Mouse (Mus musculus): ENCODE measurements at regions not wholly inside any gene's neighbourhood (a gene's known extent, or its start where the extent isn't known, plus 50 kb on each side); places are given as distances from the start of the nearest gene placed in this dataset.
"Not testable (repeated sequence)": the region's sequence is repeated elsewhere in the genome, so short reads cannot be mapped to it uniquely, and the experiment has no call there.

DNA sequence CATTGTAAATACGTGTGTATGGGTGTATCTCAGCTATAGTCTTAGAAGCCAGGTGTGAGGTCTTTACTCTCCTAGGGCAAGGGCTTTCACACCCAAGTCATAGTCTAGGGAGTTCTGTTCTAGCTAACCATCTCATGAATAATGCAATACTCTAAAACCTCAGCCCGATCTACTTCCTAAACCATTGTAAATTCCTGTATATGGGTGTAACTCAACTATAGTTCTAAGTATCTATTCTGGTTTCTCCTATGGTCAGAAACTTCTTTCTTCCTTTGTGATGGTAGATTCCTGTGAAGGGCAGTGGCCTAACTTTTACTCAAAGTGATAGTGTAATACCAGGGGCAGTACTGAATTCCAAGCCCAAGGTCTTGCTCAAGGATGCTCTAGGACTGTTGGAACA is 58.7 kb upstream of the Srd5a3 start:
- DNase-seq: not testable (repeated sequence)

DNA sequence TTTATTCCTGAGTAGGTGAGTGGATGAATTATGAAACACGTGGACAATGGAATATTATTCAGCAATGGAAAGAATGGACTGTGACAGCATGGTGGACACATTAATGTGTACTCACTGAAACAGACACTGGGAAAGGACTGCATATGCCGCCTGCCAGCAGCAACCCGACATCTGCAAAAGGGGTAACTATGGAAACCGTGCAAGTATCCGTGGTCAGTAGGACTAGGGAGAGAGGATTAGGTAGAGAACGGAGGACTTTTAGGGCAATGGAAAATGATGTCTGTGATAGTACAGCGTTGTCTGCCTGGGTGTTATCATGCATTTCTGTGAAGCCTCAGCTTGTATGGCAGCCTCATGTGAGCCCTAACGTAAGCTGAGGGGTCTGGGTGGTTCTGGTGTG is 59.6 kb upstream of the Srd5a3 start:
- no peak for DNase-seq

DNA sequence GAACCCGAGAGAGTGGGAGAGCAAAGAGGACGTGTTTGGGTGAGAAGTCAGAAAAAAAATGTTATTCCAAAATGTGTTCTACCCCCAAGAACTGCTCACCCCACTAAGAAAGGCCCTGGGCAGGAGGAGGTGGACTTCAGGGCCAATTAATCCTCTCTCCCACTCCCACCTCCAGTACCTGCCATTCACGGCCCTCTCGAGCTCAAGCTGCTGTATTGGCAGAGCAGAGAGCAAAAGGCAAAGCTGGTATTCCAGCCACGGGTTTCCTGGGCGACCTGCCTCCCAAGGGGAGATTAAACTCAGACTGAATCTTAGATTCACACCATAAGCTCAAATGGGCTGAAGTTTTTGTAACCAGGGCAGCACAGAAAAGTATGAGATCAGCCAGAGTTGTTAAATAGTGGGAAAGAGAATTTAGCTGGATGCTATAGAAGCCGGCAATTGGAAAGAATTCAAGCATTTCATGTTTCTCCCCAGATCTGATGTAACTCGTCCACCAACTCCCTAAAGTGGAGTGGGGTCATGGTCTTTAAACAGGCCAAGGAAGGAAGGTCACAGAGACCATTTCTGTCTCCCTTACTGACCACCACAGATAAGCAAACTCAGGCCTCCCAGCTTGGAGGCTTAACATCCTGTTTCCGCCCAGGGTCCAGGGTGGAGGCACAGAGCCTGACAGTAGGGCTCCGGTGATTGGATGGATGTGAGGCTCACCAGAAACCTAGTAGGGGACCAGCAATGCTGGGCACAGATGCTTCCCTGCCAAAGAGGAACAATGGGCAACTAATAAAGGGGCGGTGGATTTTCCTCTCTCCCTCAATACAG is 60.7 kb upstream of the Srd5a3 start:
- DNase-seq: peak; percentile 35 to 61

DNA sequence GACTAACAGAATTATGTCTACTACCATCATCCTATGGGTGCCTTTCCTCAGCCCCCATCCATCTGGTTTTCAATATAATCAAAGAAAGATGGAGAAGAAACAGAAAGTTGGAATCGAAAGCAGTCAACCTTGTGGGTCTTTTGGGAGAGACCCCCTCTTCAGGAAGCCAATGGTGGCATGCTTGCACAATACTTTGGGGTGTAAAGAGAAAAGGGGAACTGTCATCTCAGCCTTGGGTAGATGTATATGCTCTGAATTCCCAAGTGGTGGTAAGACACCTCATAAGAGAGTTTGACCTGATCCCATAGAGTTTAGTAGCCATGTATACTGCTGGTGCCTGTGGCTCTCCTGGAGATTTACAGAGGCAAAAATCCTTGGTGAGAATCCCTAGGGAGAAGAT is 61.6 kb upstream of the Srd5a3 start:
- DNase-seq: no peak

DNA sequence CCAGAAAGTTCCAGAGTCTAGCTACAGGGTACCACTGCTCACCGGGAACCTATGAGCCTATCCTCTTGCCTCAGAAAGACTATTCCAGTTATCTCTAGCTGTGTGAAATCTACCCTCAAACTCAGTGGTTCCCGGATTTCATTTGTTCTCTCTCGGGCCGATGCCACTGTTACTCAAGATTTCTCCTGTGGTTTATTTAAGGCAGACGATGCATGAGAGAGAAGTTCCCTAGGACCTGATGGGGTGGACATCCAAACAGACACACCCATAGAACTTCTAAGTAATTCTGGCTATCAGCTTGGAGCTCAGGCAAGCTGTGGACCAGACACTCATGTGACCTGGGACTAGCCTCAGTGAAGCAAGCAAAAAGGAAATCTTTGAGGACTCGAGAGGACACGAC is 63.8 kb upstream of the Srd5a3 start:
- DNase-seq: no peak

DNA sequence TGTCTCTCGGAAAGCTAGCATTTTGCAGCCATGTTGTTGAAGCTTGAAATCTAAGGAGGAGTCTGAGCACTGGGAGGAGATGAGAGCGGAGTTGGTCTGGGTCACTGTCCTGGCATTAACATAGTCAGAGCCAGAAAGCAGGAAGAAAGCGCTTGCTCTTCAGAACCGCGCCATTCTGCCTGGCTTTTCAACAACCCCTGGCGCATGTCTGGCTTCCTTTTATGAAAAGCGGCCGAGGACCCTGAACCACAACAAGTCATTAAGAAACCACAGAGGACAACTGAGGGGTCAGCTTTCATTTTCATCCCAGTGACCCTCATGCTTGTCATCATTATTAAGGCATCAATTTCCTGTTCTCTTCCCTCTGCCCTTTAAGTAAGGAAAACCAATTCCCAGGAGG is 64.7 kb upstream of the Srd5a3 start:
- peak; percentile 37 to 59 for DNase-seq

DNA sequence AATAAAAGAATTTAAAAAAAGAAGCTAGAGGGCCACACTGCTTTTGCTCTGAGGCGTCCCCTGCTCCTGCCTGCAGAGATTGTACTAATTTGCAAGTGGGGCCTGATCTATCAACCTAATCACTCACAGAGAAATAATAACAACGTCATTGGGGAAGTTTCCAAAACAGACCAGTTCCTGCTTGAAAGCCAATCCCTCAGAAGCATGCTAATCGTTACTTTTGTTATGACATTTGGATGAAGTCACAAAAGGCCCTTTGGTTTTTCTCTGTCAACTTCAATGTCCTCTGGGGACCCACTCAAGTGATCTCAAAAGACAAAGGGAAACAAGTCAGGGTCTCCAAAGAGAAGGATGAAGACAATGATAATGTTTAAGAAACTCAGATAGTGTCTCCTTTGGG is 72.2 kb upstream of the Srd5a3 start:
- DNase-seq: no peak

DNA sequence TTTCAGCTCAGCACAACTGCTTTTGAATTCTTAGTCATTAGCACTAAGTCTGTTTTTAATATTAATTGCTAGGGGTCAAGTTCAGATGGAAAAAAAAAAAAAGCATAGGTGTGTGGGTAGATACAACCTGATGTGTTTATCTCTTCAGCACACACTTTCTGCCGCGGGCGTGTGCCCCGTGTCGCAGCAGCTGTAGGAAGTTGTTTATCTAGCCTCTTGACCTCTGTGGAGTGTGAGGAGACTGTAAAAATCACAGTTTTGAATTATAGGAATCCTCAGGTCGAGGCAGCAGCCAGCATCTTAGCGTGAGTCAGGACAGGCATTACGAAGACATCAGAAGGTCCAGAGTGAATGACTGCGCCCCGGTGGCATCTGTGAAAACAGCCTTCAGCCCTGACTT is 72.8 kb upstream of the Srd5a3 start:
- no peak for DNase-seq

DNA sequence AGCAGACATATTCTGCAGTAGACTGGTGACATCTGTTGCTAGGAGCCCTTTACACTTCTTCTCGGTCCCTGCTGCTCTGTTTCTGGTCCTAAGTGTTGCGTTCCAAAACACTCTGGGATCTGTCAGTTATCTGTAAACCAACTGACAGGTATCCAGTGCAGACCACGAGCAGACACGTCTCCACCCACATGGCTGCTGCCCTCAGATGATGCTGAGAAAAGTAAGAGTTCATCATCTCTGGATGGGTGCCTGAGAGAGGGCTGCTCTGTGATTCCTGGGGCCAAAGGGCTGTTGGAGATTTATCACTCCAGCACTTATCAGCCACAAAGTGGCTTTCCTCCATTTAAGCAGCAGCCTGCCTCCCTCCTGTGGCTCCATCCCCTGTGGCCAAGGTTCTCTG is 74.3 kb upstream of the Srd5a3 start:
- no peak for DNase-seq

DNA sequence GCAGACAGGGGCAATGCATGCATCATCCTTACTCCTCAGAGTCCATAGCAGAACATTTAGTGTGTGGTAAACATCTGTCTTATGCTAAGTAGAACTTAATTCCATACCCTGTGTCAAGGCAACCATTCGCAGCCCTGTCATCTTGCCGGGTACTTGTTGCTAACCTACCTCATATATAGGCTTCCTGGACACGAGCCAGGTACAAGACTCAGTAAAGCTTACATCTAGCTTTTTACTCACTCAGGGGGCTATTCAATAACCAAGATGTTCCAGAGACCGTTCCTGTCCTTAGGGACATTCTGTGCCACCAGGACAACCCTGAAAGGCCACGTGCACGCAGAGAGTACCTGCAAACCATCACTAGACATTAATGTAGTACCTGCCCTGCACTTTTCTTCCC is 74.8 kb upstream of the Srd5a3 start:
- DNase-seq: no peak

DNA sequence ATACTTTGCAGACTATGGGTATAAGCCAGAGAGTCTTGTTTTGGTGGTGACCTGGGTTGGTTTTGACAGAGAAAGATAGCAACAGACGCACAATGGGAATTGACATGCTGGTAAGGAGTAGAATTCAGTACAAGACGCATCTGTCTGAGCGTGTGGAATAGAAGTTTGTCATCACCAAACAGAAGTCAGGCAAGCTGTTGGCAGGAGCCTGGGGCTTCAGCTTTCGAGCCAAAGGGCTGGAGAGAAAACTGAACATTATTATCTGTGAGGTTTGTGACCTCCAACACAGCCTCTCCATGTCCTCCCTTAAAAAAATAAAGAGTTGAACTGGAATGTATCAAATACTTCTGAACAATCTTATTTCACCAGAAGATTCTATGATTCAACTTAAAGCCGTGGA is 75.4 kb upstream of the Srd5a3 start:
- no peak for DNase-seq

DNA sequence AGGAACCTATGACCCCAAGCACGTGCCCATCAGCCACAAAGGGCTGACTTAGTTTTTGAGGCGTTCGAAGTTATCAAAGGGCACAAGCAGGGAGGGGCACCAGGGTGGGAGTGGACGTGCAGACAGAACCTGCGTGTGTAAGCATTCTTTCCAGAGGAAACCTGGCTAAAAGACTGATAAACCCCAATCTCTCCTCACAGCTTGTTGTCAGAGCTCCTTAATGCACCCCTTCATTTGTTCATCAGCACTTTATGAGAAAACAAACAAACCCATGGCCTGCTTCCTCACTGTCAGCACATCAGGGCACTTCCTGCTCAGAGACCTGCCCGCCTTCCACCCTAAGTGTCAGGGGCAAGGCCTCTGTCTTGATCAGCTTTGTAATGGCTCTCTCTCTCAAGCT is 76.6 kb upstream of the Srd5a3 start:
- DNase-seq: no peak

DNA sequence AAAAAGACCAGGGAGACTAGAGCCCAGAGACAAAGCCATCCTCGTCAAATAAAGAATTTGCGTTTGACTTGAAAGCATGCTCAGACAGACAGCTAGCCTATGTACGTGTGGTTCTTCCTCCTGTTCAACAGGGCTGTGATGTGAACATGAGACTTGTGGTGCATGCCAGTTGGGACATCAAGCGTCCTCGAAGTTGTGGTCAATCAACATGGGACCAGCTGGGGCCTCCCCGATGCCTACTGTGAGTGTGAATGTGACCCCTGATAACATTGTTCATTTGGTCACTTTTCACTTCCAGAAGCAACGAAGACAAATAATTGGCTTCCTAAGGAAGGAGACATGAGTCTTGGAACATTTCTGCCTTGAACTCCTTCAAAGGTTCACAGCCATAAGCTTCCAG is 79.8 kb upstream of the Kdr start:
- DNase-seq: no peak

DNA sequence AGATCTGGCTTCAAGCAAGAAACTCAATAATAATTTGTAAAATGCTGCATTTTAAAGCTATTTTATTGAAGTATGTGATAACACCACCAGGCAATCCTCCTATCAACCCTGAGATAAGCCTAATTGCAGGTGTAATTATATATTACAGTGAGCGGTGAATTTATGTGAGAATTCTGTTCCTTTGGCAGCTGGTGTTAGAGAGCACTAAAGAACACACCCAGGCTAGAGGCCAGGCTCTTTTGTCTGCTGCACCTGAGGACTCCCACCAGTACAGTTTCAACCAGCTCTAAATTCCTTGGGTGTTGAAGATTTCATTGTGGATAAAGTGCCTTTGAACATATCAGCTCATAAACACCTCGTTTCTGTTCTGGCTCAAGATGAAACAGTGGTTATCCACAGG is 77.6 kb upstream of the Kdr start:
- no peak for DNase-seq

DNA sequence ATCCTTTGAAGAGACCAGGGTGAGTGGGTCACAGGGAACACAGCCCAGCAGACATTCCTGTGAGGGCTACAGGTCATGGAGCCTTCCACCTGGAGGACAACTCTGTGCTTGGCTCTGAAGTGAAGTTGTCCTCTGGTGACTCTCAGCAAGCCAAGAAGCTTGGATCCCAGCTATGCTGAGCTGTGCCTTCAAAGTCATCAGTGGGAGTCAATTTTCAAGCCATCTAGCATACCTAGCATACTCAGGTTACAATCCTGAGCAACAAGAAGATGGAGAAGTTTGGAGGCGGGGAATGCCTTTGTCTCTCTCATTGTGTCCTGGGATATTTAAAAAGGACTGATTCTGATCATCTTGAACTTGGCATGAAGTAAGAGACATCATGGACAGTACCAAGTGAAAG is 74.5 kb upstream of the Kdr start:
- DNase-seq: no peak

DNA sequence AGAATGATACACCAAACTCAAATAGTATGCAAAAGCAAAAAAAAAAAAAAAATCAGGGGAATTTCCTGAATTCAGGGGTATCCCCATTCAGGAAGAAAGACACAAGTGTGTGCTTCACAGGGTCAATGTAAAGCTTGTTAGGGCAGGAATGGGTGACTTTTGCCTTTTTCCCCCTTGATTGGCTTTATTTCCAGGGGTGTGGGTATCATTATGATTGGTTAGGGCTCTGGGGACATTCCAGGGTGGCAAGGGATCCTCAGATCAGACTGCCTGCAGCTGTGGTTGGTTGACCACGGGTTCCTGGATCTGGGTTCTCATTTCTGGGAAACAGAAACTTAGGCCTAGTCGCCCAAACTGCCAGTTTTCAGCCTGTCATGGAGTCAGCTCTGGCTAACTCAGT is 73.4 kb upstream of the Kdr start:
- DNase-seq: no peak

DNA sequence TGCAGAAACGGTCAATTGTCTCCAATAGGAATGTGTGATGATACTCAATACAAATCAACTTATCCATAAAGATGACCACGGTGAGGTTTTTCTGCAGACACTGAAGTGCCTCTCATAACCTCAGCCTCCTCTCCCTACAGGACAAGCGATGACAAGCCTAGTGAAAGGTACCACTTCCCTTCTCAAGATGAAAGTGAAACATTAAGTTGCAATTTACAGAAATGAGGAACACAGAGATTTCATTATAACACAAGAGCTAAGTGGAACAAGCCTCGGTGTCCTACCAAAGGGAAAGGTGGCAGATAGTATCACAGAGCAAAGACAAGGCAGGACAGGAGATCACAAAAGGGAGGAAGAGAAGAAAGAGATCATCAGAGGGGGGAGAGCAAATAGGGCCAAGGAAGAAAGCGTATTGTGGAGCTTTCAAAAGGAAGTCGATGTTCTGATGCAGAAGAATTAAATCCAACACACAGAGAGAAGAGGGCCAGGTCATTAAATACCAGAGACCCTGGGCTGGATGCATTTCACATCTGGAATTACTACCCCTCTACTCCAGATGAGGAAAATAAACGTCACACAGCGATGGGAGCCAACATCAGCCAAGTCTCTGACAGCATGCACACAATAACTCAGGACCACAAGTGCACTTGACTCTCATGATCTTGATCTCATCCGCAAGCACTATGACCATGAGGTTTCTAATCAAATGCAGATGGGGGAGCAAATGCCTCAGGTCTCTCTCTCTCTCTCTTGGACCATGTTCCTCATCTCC is 70.0 kb upstream of the Kdr start:
- no peak for DNase-seq

DNA sequence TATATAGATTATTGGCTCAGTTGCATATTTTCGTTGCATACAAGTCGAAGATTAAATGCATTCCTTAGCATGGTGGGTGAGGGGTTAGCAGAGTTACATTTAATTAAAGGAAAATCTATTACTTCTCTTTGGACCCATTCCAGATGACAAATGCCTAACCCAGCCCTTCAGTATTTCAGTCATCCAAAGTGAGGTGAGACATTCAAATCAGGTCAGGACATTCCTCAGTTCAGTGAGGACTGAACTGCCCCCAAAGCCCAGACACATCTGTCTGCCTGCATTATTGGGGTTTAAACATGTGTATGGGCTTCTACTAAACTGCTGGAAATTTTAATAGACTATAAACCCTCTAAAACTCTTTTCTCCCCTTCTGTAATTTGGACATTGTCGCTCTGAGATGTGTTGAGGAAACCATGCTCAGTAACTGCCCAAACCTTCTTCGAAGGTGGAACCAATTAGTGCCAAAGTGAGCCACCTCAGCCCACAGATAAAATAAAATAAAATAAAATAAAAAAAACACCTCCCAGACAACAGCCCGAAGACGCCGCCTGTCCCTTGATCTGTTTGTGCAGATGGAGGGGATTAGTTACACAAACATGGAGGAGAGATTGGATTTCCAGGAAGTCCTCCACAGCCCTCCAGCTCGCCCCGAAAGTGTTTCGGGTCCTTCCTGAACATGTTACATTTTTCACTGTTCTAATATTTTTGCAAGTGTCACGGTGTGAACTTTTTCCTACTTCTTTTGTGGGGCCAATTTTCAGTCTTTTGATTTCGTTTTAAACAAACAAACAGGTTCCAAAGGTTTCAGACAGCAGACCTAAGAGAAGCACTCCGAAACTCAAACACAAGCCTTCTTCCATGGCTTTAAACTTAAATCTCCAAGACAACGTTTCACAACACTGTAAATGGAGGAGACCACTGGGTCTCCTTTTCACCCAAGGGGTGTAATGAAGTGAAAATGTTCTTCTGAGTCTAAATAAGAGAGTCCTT is 65.6 kb upstream of the Kdr start:
- no peak for DNase-seq

DNA sequence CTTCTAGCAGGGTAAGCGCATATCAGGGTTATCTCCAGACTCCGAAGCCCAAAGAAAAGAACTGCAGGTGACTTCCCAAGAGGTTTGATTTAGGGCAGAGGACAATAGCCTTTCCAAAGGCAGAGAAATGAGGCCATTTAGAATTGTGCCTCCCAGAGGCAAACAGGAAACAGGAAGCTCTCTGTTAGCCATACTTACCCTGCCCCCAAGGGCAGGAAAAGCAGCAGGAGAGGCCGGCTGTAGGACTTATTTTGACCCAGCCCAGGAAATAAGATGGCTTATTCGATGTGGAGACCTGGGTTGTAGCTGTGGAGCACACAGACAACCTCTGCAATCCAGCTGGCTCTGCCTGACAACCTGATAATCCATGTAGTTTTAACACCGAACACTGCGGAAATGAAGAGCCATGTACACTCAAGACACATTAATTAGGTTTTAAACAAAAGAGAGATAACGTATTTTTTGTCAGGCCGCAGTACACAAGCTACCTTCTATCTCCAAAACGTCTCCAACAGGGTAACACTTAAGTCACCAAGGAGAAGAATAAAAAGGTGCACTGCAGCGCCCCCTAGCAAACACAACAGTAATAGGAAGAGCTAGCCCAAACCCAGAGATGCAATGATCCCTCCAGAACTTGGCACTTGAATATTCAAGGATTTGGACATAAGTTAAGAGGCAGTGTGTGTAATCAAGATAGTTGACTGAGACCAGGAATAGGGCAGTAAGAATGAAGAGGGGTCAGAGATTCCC is 62.4 kb upstream of the Kdr start:
- peak; percentile 45 to 53 for DNase-seq

DNA sequence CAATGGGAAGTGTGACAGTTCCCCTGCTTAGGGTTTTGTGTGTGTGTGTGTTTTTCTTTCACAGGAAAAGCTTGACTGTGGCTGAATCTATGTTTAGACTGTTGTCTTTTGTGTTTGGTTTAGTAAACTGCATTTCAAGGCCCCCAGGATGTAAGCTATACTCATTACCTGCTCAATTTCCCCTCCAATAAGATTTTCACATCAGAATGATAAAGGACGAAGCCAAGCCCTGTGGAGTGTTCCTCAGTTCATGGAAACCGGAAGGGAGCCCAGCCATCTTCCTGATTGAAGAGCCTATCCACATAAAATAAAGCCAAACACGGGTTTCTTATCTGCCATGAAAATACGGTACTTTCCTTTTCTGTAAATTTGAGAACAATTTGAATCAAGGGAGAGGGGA is 50.5 kb upstream of the Kdr start:
- no peak for DNase-seq

Data from kidney, postnatal 4 days (tissue).